Mouse (Mus musculus): ENCODE measurements around the gene Ocel1. TPM values are rescaled to one million over a fixed set of nuclear protein-coding genes. Genes with fewer than 3 reads are reported as not detected.

Ocel1 gene
- total and polyA plus RNA-seq, 2 experiments from 2014 or later = 5.4 to 10.5 TPM

GRCm38 (mm10) chr8:71388267-71388666 lies 17.2 kb downstream of the Ocel1 start:
- Histone ChIP-seq H3K4me3 (ENCODE audit: low read depth, low read length) (no peak overlapping the region), H3K27ac (ENCODE audit: low read depth, low read length) (no peak overlapping the region), H3K9ac (replicated peaks; ENCODE audit: low read length, poor library complexity, severe bottlenecking) (no peak overlapping the region), H3K4me1 (ENCODE audit: insufficient read depth, low read length) (no peaks in the 10 kb centered on the region), H3K27me3 (ENCODE audit: insufficient read depth, low read length) (no peaks in the 10 kb centered on the region), H3K36me3 (ENCODE audit: insufficient read depth, low read length) (no peaks in the 10 kb centered on the region), H3K9me3 (ENCODE audit: low read length) (no peaks in the 10 kb centered on the region), H3K4me2 (ENCODE audit: low read depth, low read length, poor library complexity, severe bottlenecking) (no peak overlapping the region)
- TF ChIP-seq CTCF (IDR thresholded peaks at IDR 0.05) = no peak
- DNase-seq (ENCODE audit: low spot score) (no peak), ATAC-seq (ENCODE audit: low FRiP score) (no peak)
- WGBS = 82% methylated on average over 1 of the region's 1 CpGs

GRCm38 (mm10) chr8:71391696-71392095 lies 20.6 kb downstream of the Ocel1 start:
- no peak for DNase-seq (ENCODE audit: low spot score)
- Histone ChIP-seq H3K9me3 (ENCODE audit: low read length) (no peaks in the 10 kb centered on the region), H3K36me3 (ENCODE audit: insufficient read depth, low read length) (no peaks in the 10 kb centered on the region), H3K4me3 (ENCODE audit: low read depth, low read length) (no peak overlapping the region), H3K9ac (replicated peaks; ENCODE audit: low read length, poor library complexity, severe bottlenecking) (no peak overlapping the region), H3K27ac (ENCODE audit: low read depth, low read length) (no peak overlapping the region), H3K27me3 (ENCODE audit: insufficient read depth, low read length) (no peaks in the 10 kb centered on the region), H3K4me2 (ENCODE audit: low read depth, low read length, poor library complexity, severe bottlenecking) (no peak overlapping the region), H3K4me1 (ENCODE audit: insufficient read depth, low read length) (no peaks in the 10 kb centered on the region)
- no peak for TF ChIP-seq CTCF (IDR thresholded peaks at IDR 0.05)
- 95% methylated on average over 2 of the region's 2 CpGs for WGBS
- no peak for ATAC-seq (ENCODE audit: low FRiP score)

DNA sequence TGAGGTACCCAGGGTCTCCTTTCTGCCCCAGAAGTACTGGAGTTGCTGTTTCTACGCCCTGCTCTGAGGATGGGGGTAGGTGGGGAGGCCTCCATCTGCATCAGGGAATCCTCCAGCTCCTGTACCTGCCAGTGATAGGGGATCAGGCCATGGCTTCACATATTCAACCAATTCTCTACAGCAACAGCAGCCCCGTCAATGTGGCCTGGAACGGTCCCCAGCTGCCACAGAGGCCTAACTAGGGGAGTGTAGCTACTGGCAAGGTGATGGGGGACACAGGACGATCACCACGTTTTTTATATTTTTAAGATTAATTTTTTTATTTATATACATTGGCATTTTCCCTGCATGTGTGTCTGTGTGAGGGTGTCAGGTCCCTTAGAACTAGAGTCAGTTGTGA lies 21.3 kb downstream of the Ocel1 start:
- H3K36me3 ChIP-seq (ENCODE audit: insufficient read depth, low read length) = no peaks in the 10 kb centered on the region
- ATAC-seq (ENCODE audit: low FRiP score) = no peak
- no peak for TF ChIP-seq CTCF (IDR thresholded peaks at IDR 0.05)
- no peak for DNase-seq (ENCODE audit: low spot score)
- H3K27ac ChIP-seq (ENCODE audit: low read depth, low read length) = no peak overlapping the region
- H3K4me2 ChIP-seq (ENCODE audit: low read depth, low read length, poor library complexity, severe bottlenecking) = no peak overlapping the region
- H3K4me3 ChIP-seq (ENCODE audit: low read depth, low read length) = no peak overlapping the region
- peaks cover 2% of the 10 kb centered on the region for H3K4me1 ChIP-seq (ENCODE audit: insufficient read depth, low read length)
- H3K9ac ChIP-seq (replicated peaks; ENCODE audit: low read length, poor library complexity, severe bottlenecking) = no peak overlapping the region
- no peaks in the 10 kb centered on the region for H3K27me3 ChIP-seq (ENCODE audit: insufficient read depth, low read length)
- 73% methylated on average over 5 of the region's 5 CpGs for WGBS
- H3K9me3 ChIP-seq (ENCODE audit: low read length) = no peaks in the 10 kb centered on the region

GRCm38 (mm10) chr8:71392871-71393270 lies 21.8 kb downstream of the Ocel1 start:
- ATAC-seq (ENCODE audit: low FRiP score) = no peak
- Histone ChIP-seq H3K27ac (ENCODE audit: low read depth, low read length) (no peak overlapping the region), H3K4me2 (ENCODE audit: low read depth, low read length, poor library complexity, severe bottlenecking) (no peak overlapping the region), H3K4me1 (ENCODE audit: insufficient read depth, low read length) (peaks cover 7% of the 10 kb centered on the region), H3K9ac (replicated peaks; ENCODE audit: low read length, poor library complexity, severe bottlenecking) (no peak overlapping the region), H3K36me3 (ENCODE audit: insufficient read depth, low read length) (no peaks in the 10 kb centered on the region), H3K27me3 (ENCODE audit: insufficient read depth, low read length) (no peaks in the 10 kb centered on the region), H3K4me3 (ENCODE audit: low read depth, low read length) (no peak overlapping the region), H3K9me3 (ENCODE audit: low read length) (no peaks in the 10 kb centered on the region)
- DNase-seq (ENCODE audit: low spot score) = no peak
- WGBS = 10% methylated on average over 3 of the region's 3 CpGs
- TF ChIP-seq CTCF (IDR thresholded peaks at IDR 0.05) = no peak

DNA sequence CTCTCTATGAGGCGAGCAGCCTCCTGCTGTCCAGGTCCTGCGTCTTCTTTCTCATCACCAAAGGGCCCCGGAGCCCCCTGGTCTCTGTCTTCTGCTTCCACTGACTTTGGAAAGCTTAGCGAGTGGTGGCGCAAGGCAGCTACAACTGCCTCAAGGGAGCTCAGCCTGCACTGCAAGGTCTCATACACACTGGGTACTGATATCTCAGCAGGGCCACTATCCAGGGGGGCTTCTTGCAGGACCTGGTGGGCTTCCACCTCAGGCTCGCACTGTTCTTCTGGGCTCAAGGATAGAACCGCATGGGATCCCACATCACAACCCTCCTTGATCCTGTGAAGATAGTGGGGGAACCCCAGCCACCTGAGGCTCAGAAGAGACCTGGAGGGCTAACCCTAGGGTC lies 23.4 kb downstream of the Ocel1 start:
- Histone ChIP-seq H3K4me2 (ENCODE audit: low read depth, low read length, poor library complexity, severe bottlenecking) (no peak overlapping the region), H3K27me3 (ENCODE audit: insufficient read depth, low read length) (no peaks in the 10 kb centered on the region), H3K9me3 (ENCODE audit: low read length) (no peaks in the 10 kb centered on the region), H3K4me3 (ENCODE audit: low read depth, low read length) (no peak overlapping the region), H3K36me3 (ENCODE audit: insufficient read depth, low read length) (peaks cover 6% of the 10 kb centered on the region), H3K9ac (replicated peaks; ENCODE audit: low read length, poor library complexity, severe bottlenecking) (no peak overlapping the region), H3K4me1 (ENCODE audit: insufficient read depth, low read length) (peaks cover 8% of the 10 kb centered on the region), H3K27ac (ENCODE audit: low read depth, low read length) (no peak overlapping the region)
- 82% methylated on average over 7 of the region's 7 CpGs for WGBS
- DNase-seq (ENCODE audit: low spot score) = no peak
- TF ChIP-seq CTCF (IDR thresholded peaks at IDR 0.05) = no peak
- ATAC-seq (ENCODE audit: low FRiP score) = no peak

GRCm38 (mm10) chr8:71395071-71395470 lies 24.0 kb downstream of the Ocel1 start:
- 84% methylated on average over 10 of the region's 10 CpGs for WGBS
- no peak overlapping the region for H3K9ac ChIP-seq (replicated peaks; ENCODE audit: low read length, poor library complexity, severe bottlenecking)

More at GRCm38 (mm10) chr8:71395071-71395470, 24.0 kb downstream of the Ocel1 start:
- H3K27me3 ChIP-seq (ENCODE audit: insufficient read depth, low read length) = no peaks in the 10 kb centered on the region
- no peak overlapping the region for H3K4me3 ChIP-seq (ENCODE audit: low read depth, low read length)
- H3K27ac ChIP-seq (ENCODE audit: low read depth, low read length) = no peak overlapping the region
- TF ChIP-seq CTCF (IDR thresholded peaks at IDR 0.05) = no peak
- peaks cover 8% of the 10 kb centered on the region for H3K4me1 ChIP-seq (ENCODE audit: insufficient read depth, low read length)
- H3K4me2 ChIP-seq (ENCODE audit: low read depth, low read length, poor library complexity, severe bottlenecking) = no peak overlapping the region
- DNase-seq (ENCODE audit: low spot score) = no peak
- H3K9me3 ChIP-seq (ENCODE audit: low read length) = no peaks in the 10 kb centered on the region
- ATAC-seq (ENCODE audit: low FRiP score) = no peak
- H3K36me3 ChIP-seq (ENCODE audit: insufficient read depth, low read length) = peaks cover 6% of the 10 kb centered on the region

Data from midbrain, postnatal 0 days (tissue).